9 mouse cellular contexts compared by ENCODE assay signal in genomic region chr19:4101466-4101865, GRCm38 (mm10). TPM values are rescaled to one million over a fixed set of nuclear protein-coding genes. Genes with fewer than 3 reads are reported as not detected.
DNase-seq lines count a peak whose midpoint lies in the region; ATAC-seq and TF ChIP-seq lines count a peak whose summit lies in the region.
"Had no signal": no experiment of that assay in that cellular context is flagged by ENCODE, and none has a peak within 500 bp of the region (broad histone marks: within the 10 kb centered on the region; RNA-seq: fewer than 3 reads in every experiment).

No protein-coding gene starts in this region.

- no peaks in the 10 kb centered on the region for H3K9me3 ChIP-seq in lung, embryonic 14.5 days (ENCODE audit: low read depth, low read length)
- H3K9me3 ChIP-seq in lung, postnatal 0 days (ENCODE audit: low read length): no peaks in the 10 kb centered on the region
- no peaks in the 10 kb centered on the region for H3K9me3 ChIP-seq in limb, embryonic 11.5 days (ENCODE audit: control insufficient read depth, low read length)

- ATAC-seq in lung, embryonic 14.5 days (ENCODE audit: insufficient read depth): no peak
- ATAC-seq in lung, postnatal 0 days: no peak
- ATAC-seq in limb, embryonic 11.5 days (ENCODE audit: insufficient number of reproducible peaks, low FRiP score, low TSS enrichment, low read depth): no peak

- no peak overlapping the region for H3K9ac ChIP-seq in lung, embryonic 14.5 days
- H3K9ac ChIP-seq in lung, postnatal 0 days (replicated peaks; ENCODE audit: low read depth): no peak overlapping the region
- H3K9ac ChIP-seq in limb, embryonic 11.5 days (ENCODE audit: low read length): no peak overlapping the region

- H3K27ac ChIP-seq in lung, embryonic 14.5 days (ENCODE audit: low read depth): no peak overlapping the region
- H3K27ac ChIP-seq in lung, postnatal 0 days (ENCODE audit: low read length): no peak overlapping the region
- H3K27ac ChIP-seq in limb, embryonic 11.5 days (replicated peaks; ENCODE audit: low read depth, low read length): no peak overlapping the region

- no peak for TF ChIP-seq EP300 in lung, postnatal 0 days (IDR thresholded peaks at IDR 0.05)

- WGBS in lung, embryonic 14.5 days: 65% methylated on average over 6 of the region's 6 CpGs
- 75% methylated on average over 6 of the region's 6 CpGs for WGBS in lung, postnatal 0 days
- 61% methylated on average over 6 of the region's 6 CpGs for WGBS in limb, embryonic 11.5 days

- H3K36me3 ChIP-seq in lung, embryonic 14.5 days (ENCODE audit: insufficient read depth): no peaks in the 10 kb centered on the region
- H3K36me3 ChIP-seq in lung, postnatal 0 days (ENCODE audit: insufficient read depth, low read length): no peaks in the 10 kb centered on the region
- H3K36me3 ChIP-seq in limb, embryonic 11.5 days (ENCODE audit: control insufficient read depth, insufficient read depth, low read length): no peaks in the 10 kb centered on the region

- no peak overlapping the region for H3K4me3 ChIP-seq in lung, embryonic 14.5 days (ENCODE audit: low read depth, low read length)
- no peak overlapping the region for H3K4me3 ChIP-seq in lung, postnatal 0 days (ENCODE audit: low read depth, low read length)
- H3K4me3 ChIP-seq in limb, embryonic 11.5 days (ENCODE audit: low read depth, low read length): peak overlapping the region; percentile 43; the same call in 1 of the 2 replicates

- peaks cover 31% of the 10 kb centered on the region for H3K27me3 ChIP-seq in lung, embryonic 14.5 days (ENCODE audit: insufficient read depth, low read length)
- peaks cover 3% of the 10 kb centered on the region; the same call in 1 of the 2 replicates for H3K27me3 ChIP-seq in lung, postnatal 0 days (replicated peaks; ENCODE audit: insufficient read depth, low read length)
- peaks cover 22% of the 10 kb centered on the region for H3K27me3 ChIP-seq in limb, embryonic 11.5 days (ENCODE audit: control insufficient read depth, insufficient read depth, low read length)

- no peak for TF ChIP-seq CTCF in lung, embryonic 14.5 days (IDR thresholded peaks at IDR 0.05; ENCODE audit: low read depth)
- TF ChIP-seq CTCF in lung, postnatal 0 days (IDR thresholded peaks at IDR 0.05): no peak

- peaks cover 13% of the 10 kb centered on the region; the same call in 1 of the 2 replicates for H3K4me1 ChIP-seq in lung, embryonic 14.5 days (ENCODE audit: insufficient read depth)
- H3K4me1 ChIP-seq in lung, postnatal 0 days (ENCODE audit: insufficient read depth, low read depth, low read length): peaks cover 19% of the 10 kb centered on the region; the same call in 1 of the 2 replicates
- H3K4me1 ChIP-seq in limb, embryonic 11.5 days (ENCODE audit: control insufficient read depth, insufficient read depth, low read length): peaks cover 24% of the 10 kb centered on the region

- peak overlapping the region; percentile 87 for H3K4me2 ChIP-seq in lung, embryonic 14.5 days
- no peak overlapping the region for H3K4me2 ChIP-seq in lung, postnatal 0 days (replicated peaks; ENCODE audit: low read depth, low read length)
- H3K4me2 ChIP-seq in limb, embryonic 11.5 days (ENCODE audit: low read depth, severe bottlenecking): peak overlapping the region; percentile 95; the same call in 1 of the 2 replicates

- peak; percentile 62 for DNase-seq in cerebellum, adult 11-12 months
- DNase-seq in cerebellum, postnatal 36 days: no peak
- no peak for DNase-seq in lung, embryonic 14.5 days
- no peak for DNase-seq in lung, postnatal 0 days (ENCODE audit: low spot score)
- DNase-seq in limb, embryonic 11.5 days (ENCODE audit: low spot score): no peak
- peak; percentile 90 for DNase-seq in retina, adult 2 months (ENCODE audit: low read depth, low spot score)
- DNase-seq in spleen, postnatal 4 days (ENCODE audit: low spot score in 2 of 2): no peak
- no peak for DNase-seq in T-cell, adult 2 months (ENCODE audit: low spot score)

RNA-seq across cellular contexts. Expression of gene Pitpnm1, which starts 1.7 kb away (rescaled TPM):
- 5.5 and 7.3 TPM in 2 replicates for polyA plus RNA-seq in lung, embryonic 14.5 days (2014; fragmentation: Nextera tagmentation; extraction: Ambion mirVana)
- 17.0 and 18.9 TPM in 2 replicates for polyA plus RNA-seq in lung, postnatal 0 days (2015; fragmentation: Nextera tagmentation; extraction: Ambion mirVana)
- 4.8 and 5.8 TPM in 2 replicates for polyA plus RNA-seq in limb, embryonic 11.5 days (2014; fragmentation: Nextera tagmentation; extraction: Ambion mirVana)

RNA-seq across cellular contexts. Expression of gene Cdk2ap2, which starts 4.5 kb away (rescaled TPM):
- polyA plus RNA-seq in lung, embryonic 14.5 days (2014; fragmentation: Nextera tagmentation; extraction: Ambion mirVana): 76.6 and 76.8 TPM in 2 replicates
- 154 and 164 TPM in 2 replicates for polyA plus RNA-seq in lung, postnatal 0 days (2015; fragmentation: Nextera tagmentation; extraction: Ambion mirVana)
- polyA plus RNA-seq in limb, embryonic 11.5 days (2014; fragmentation: Nextera tagmentation; extraction: Ambion mirVana): 77.5 and 81.6 TPM in 2 replicates

RNA-seq across cellular contexts. Expression of gene Cabp2, which starts 20.1 kb away (rescaled TPM):
- polyA plus RNA-seq in lung, embryonic 14.5 days (2014; fragmentation: Nextera tagmentation; extraction: Ambion mirVana): not detected in 2 replicates
- not detected in 2 replicates for polyA plus RNA-seq in lung, postnatal 0 days (2015; fragmentation: Nextera tagmentation; extraction: Ambion mirVana)
- not detected in 2 replicates for polyA plus RNA-seq in limb, embryonic 11.5 days (2014; fragmentation: Nextera tagmentation; extraction: Ambion mirVana)
- polyA plus RNA-seq: erythroblast, embryonic 14.5 days had no signal

RNA-seq across cellular contexts. Expression of gene Aip, which starts 24.2 kb away (rescaled TPM):
- polyA plus RNA-seq in lung, embryonic 14.5 days (2014; fragmentation: Nextera tagmentation; extraction: Ambion mirVana): 93.5 and 94.5 TPM in 2 replicates
- 78.5 and 82.1 TPM in 2 replicates for polyA plus RNA-seq in lung, postnatal 0 days (2015; fragmentation: Nextera tagmentation; extraction: Ambion mirVana)
- 91.2 and 93.7 TPM in 2 replicates for polyA plus RNA-seq in limb, embryonic 11.5 days (2014; fragmentation: Nextera tagmentation; extraction: Ambion mirVana)

RNA-seq across cellular contexts. Expression of gene Gpr152, which starts 38.1 kb away (rescaled TPM):
- not detected in 2 replicates for polyA plus RNA-seq in lung, embryonic 14.5 days (2014; fragmentation: Nextera tagmentation; extraction: Ambion mirVana)
- not detected in 2 replicates for polyA plus RNA-seq in lung, postnatal 0 days (2015; fragmentation: Nextera tagmentation; extraction: Ambion mirVana)
- not detected in 2 replicates for polyA plus RNA-seq in limb, embryonic 11.5 days (2014; fragmentation: Nextera tagmentation; extraction: Ambion mirVana)

Comparison
In these comparisons a context has a peak if more than half of its experiments do, and no peak if none do; other contexts are left out.
1. DNase-seq: peak in cerebellum, adult 11-12 months (single experiment) and retina, adult 2 months (single experiment); none in cerebellum, postnatal 36 days (0 of 2), lung, embryonic 14.5 days (single experiment), lung, postnatal 0 days (single experiment), limb, embryonic 11.5 days (single experiment), spleen, postnatal 4 days (0 of 2) and T-cell, adult 2 months (single experiment).